Mouse (Mus musculus): Measurements from ENCODE around the gene Cstf2t. TPM values are rescaled to one million over a fixed set of nuclear protein-coding genes. Genes with fewer than 3 reads are reported as not detected.

Gene Cstf2t
- polyA plus RNA-seq, 1 experiment from 2014 or later, result 79.0 TPM

DNA sequence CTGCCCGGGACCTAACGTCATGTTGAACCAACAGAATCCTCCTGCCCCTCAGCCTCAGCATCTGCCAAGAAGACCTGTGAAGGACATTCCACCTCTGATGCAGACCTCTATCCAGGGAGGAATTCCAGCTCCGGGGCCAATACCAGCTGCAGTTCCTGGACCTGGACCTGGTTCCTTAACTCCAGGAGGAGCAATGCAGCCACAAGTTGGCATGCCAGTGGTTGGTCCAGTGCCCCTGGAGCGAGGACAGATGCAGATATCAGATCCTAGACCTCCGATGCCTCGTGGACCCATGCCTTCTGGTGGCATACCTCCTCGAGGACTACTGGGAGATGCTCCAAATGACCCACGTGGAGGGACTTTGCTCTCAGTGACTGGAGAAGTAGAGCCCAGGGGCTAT lies 1.1 kb downstream of the Cstf2t start:
- Histone ChIP-seq H3K9ac (peak overlapping the region; percentile 61; the same call in 1 of the 2 replicates), H3K27me3 (replicated peaks) (no peaks in the 10 kb centered on the region), H3K4me3 (peak overlapping the region; percentile 57), H3K4me1 (peaks cover 15% of the 10 kb centered on the region), H3K36me3 (peaks cover 32% of the 10 kb centered on the region), H3K4me2 (replicated peaks) (peak overlapping the region; percentile 81), H3K27ac (no peak overlapping the region), H3K9me3 (no peaks in the 10 kb centered on the region)
- 93% methylated on average over 8 of the region's 8 CpGs for WGBS
- ATAC-seq (ENCODE audit: low FRiP score, low read depth), result no peak

DNA sequence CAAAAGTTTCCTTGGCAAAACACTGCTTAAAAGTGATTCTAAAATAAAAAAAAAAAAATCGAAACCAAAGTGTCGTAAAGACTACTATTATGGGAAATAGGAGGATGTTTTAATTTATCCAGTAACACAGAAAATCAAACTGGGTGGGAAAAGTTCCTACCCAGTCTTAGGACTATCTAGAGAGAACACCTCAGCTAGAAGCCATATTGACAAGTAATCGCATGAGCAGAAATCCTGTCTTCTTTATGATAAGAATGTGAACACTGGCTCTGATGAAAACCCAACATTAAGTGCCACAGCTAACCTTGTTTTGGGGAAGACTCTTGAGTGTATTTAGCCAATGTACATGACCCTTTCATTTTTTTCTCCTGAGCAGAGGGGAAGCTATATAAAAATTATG lies 15.2 kb downstream of the Cstf2t start:
- Histone ChIP-seq H3K9me3 (no peaks in the 10 kb centered on the region), H3K4me2 (replicated peaks) (no peak overlapping the region), H3K4me1 (no peaks in the 10 kb centered on the region), H3K27me3 (replicated peaks) (no peaks in the 10 kb centered on the region), H3K9ac (no peak overlapping the region), H3K36me3 (no peaks in the 10 kb centered on the region), H3K27ac (no peak overlapping the region), H3K4me3 (no peak overlapping the region)
- no peak for ATAC-seq (ENCODE audit: low FRiP score, low read depth)
- 85% methylated on average over 3 of the region's 3 CpGs for WGBS

DNA sequence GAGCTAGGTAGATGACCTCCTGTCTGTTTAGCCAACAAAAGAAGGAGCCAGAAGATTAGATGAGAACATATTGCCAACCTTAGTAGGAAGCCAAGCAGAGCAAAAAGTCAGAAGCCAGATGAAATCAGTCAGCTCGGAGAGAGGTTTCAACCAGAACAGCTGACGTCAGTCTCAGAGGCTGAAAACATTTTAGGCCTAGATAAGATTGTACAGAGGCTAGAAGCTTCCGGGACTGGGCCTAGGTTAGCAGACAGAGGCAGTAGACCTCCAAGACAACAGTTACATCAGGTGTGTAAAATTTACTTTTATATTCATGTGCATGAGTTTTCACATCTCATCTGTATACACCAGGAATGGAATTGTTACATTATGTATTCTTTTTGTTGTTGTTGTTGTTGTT lies 16.7 kb downstream of the Cstf2t start:
- no peaks in the 10 kb centered on the region for H3K4me1 ChIP-seq
- H3K9me3 ChIP-seq, result no peaks in the 10 kb centered on the region
- 90% methylated on average over 3 of the region's 3 CpGs for WGBS
- no peak overlapping the region for H3K27ac ChIP-seq
- no peaks in the 10 kb centered on the region for H3K27me3 ChIP-seq (replicated peaks)
- ATAC-seq (ENCODE audit: low FRiP score, low read depth), result no peak
- no peaks in the 10 kb centered on the region for H3K36me3 ChIP-seq
- H3K9ac ChIP-seq, result no peak overlapping the region
- H3K4me2 ChIP-seq (replicated peaks), result no peak overlapping the region
- H3K4me3 ChIP-seq, result no peak overlapping the region

DNA sequence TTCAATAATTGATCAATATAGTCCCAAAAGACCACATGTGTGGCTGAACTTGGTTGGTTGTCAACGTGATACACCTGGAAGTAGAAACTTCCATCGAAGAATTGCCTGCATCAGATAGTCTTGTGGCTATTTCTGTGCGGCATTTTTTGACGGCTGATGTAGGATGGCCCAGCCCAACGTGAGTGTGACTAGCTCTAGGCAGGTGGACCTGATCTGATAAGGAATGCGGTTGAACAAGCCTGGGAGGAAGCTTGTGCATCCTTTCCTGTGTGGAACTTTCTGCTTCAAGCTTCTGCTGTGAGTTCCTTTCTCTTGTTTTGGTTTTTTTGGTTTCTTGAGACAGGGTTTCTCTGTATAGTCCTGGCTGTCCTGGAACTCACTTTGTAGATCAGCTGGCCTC lies 22.1 kb downstream of the Cstf2t start:
- Histone ChIP-seq H3K4me3 (no peak overlapping the region), H3K4me2 (replicated peaks) (no peak overlapping the region), H3K27me3 (replicated peaks) (no peaks in the 10 kb centered on the region), H3K36me3 (no peaks in the 10 kb centered on the region), H3K9me3 (no peaks in the 10 kb centered on the region), H3K27ac (no peak overlapping the region), H3K4me1 (no peaks in the 10 kb centered on the region), H3K9ac (no peak overlapping the region)
- ATAC-seq (ENCODE audit: low FRiP score, low read depth), result no peak
- WGBS, result 86% methylated on average over 6 of the region's 6 CpGs

DNA sequence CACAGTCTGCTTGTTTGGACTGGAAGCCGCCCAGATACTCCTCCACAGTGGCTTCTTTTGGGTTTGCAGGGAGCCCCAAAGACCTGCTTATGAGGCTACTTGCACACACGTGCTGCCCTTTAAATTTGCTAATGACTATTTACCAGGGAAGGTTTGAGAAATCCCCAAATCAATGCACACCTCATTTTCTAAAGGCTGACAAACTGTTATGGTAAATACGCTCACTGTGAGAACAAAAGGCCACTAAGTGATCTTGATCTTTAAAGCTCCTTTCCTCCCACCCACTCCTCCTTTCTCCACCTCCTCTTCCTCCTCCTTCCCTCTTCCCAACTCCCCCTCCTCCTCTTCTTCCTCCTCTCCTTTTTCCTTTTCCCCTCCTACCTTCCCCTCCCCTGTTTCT lies 23.4 kb downstream of the Cstf2t start:
- H3K4me3 ChIP-seq, result no peak overlapping the region
- H3K4me1 ChIP-seq, result no peaks in the 10 kb centered on the region
- WGBS, result 34% methylated on average over 3 of the region's 3 CpGs
- no peak overlapping the region for H3K27ac ChIP-seq
- H3K27me3 ChIP-seq (replicated peaks), result no peaks in the 10 kb centered on the region
- no peak for ATAC-seq (ENCODE audit: low FRiP score, low read depth)
- no peaks in the 10 kb centered on the region for H3K36me3 ChIP-seq
- H3K9me3 ChIP-seq, result no peaks in the 10 kb centered on the region
- no peak overlapping the region for H3K4me2 ChIP-seq (replicated peaks)
- H3K9ac ChIP-seq, result no peak overlapping the region

DNA sequence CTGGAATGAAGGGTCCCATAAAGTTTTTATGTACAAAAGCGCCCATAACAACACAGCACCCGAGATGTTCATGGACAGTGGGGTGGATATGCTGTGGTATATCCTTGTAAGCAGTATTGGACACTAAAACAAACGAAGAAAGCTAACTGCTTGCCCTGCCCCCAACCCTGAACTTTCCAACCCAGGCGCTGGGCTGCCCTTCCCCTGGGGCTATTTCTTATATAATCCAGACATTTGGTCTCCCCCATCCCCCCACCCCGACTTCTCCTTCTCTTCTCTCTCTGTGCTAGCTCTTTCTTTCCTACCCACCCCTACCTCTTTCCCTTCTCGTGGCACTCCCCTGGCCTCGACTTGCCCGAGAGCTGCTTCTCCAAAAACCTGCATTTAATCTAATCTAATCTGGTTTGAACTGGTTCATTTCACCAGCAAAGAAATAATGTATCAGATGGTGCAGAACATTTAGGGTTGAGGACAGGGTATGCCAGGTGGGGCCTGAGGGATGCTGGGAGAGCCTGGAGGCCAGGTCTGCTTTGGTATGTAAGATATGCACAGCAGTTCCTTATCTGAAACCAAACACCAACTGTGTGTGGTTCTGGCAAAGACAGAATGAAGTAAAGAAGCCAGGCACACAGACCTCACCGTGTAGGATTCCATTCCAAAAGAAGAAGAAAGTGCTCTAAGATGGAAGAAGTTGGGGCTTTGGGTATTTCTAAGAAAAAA lies 24.4 kb downstream of the Cstf2t start:
- ATAC-seq (ENCODE audit: low FRiP score, low read depth), result no peak
- no peak overlapping the region for H3K4me2 ChIP-seq (replicated peaks)
- WGBS, result 35% methylated on average over 9 of the region's 9 CpGs

DNA sequence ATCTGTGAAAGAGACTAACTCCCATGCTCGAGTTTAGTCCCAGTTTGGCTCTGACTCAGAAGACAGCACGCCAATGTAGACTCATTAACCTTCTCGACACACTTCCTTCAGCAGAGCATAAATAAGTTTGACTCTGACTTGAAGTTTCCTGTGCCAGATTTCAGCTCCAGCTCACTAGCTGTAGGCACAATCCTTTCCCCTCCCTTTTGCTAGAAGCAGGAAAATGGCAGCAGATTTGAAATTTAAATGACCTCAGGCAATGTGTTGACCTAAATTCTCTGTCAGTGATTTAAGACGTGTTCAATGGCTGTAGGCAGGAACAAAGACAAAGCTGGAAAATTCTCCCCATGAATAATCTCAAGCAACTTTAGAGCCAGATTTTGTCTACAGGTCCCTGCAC lies 32.1 kb downstream of the Cstf2t start:
- no peak overlapping the region for H3K9ac ChIP-seq
- H3K4me1 ChIP-seq, result no peaks in the 10 kb centered on the region; the same call in 1 of the 2 replicates
- no peak overlapping the region for H3K4me2 ChIP-seq (replicated peaks)
- H3K36me3 ChIP-seq, result no peaks in the 10 kb centered on the region
- no peaks in the 10 kb centered on the region for H3K27me3 ChIP-seq (replicated peaks)
- H3K4me3 ChIP-seq, result no peak overlapping the region
- 21% methylated on average over 4 of the region's 4 CpGs for WGBS
- no peaks in the 10 kb centered on the region for H3K9me3 ChIP-seq
- no peak for ATAC-seq (ENCODE audit: low FRiP score, low read depth)
- H3K27ac ChIP-seq, result no peak overlapping the region

More for the DNA sequence above, 24.4 kb downstream of the Cstf2t start:
- H3K36me3 ChIP-seq, result no peaks in the 10 kb centered on the region
- H3K9me3 ChIP-seq, result no peaks in the 10 kb centered on the region
- H3K27me3 ChIP-seq (replicated peaks), result no peaks in the 10 kb centered on the region
- no peak overlapping the region for H3K4me3 ChIP-seq
- no peak overlapping the region for H3K27ac ChIP-seq
- H3K4me1 ChIP-seq, result no peaks in the 10 kb centered on the region
- H3K9ac ChIP-seq, result no peak overlapping the region

DNA sequence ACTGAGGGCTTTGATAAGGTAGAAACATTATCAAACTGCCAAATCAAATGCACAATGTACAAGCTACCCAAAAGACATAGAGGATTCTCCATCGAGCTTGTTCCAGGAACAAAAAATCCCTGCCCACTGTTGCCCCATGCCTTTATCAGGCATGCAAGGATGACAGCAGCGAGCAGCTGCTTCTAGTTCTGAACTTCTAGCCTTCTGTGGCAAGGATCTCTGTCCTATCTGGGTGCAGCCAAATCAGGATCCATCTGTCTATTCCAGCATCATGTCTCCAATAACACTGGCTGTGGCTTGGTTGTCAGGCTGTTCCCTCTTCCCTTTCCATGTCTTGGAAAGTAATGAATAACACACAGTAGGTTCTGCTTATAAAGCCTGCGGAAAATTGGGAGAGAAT lies 42.0 kb downstream of the Cstf2t start:
- Histone ChIP-seq H3K9me3 (no peaks in the 10 kb centered on the region), H3K27ac (no peak overlapping the region), H3K4me2 (replicated peaks) (no peak overlapping the region), H3K27me3 (replicated peaks) (no peaks in the 10 kb centered on the region), H3K9ac (no peak overlapping the region), H3K36me3 (no peaks in the 10 kb centered on the region), H3K4me3 (no peak overlapping the region), H3K4me1 (no peaks in the 10 kb centered on the region)
- ATAC-seq (ENCODE audit: low FRiP score, low read depth), result no peak
- 80% methylated on average over 3 of the region's 3 CpGs for WGBS

DNA sequence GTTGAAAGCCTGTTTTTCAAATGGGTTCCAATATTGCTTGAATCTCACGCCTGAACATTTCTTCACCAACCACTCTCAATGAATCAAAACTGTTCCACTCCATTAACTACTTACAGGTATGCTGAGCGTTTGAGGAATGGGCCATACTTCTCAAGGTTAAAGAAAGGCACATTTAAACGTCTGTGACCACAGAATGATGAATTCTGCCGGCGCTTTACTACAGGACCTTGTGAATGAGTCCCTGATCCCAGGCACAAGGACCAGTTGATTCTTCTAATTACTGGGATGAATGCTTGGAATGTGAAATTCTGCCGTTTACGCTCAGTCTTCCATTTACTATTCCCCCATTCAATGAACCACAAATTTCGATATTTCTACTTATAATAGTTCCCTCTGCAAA lies 50.0 kb downstream of the Cstf2t start:
- Histone ChIP-seq H3K9me3 (no peaks in the 10 kb centered on the region), H3K4me2 (replicated peaks) (no peak overlapping the region), H3K27ac (no peak overlapping the region), H3K4me1 (no peaks in the 10 kb centered on the region), H3K9ac (no peak overlapping the region), H3K27me3 (replicated peaks) (no peaks in the 10 kb centered on the region), H3K4me3 (no peak overlapping the region), H3K36me3 (no peaks in the 10 kb centered on the region)
- ATAC-seq (ENCODE audit: low FRiP score, low read depth), result no peak
- WGBS, result 70% methylated on average over 8 of the region's 8 CpGs

DNA sequence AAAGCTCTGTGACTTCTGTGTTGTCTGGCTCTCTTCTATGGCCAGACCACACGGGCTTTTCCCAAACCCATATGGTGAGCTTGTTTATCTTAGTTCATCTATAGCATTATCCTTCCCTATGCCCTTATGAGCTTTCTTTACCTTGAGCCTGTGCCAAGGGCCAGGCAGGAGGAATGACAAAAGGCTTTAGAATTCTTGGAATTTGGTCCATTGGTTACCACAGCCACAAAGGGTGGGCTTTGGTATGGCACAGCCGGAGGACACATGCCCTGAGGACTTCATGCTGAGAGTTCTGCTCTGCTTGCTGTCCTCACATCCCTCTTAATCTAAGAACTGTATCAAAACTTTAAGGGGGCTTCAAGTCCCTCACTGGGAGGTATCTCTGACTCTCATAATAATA lies 53.7 kb downstream of the Cstf2t start:
- WGBS, result 22% methylated on average over 2 of the region's 2 CpGs
- no peaks in the 10 kb centered on the region for H3K27me3 ChIP-seq (replicated peaks)
- no peak overlapping the region for H3K4me2 ChIP-seq (replicated peaks)
- no peak for ATAC-seq (ENCODE audit: low FRiP score, low read depth)
- no peaks in the 10 kb centered on the region for H3K36me3 ChIP-seq
- H3K9me3 ChIP-seq, result no peaks in the 10 kb centered on the region
- H3K4me1 ChIP-seq, result no peaks in the 10 kb centered on the region
- no peak overlapping the region for H3K27ac ChIP-seq
- no peak overlapping the region for H3K9ac ChIP-seq
- no peak overlapping the region for H3K4me3 ChIP-seq

All from neural tube, embryonic 12.5 days (tissue).